Mouse (Mus musculus): ENCODE results near the gene Dcaf10.

Gene Dcaf10

DNA sequence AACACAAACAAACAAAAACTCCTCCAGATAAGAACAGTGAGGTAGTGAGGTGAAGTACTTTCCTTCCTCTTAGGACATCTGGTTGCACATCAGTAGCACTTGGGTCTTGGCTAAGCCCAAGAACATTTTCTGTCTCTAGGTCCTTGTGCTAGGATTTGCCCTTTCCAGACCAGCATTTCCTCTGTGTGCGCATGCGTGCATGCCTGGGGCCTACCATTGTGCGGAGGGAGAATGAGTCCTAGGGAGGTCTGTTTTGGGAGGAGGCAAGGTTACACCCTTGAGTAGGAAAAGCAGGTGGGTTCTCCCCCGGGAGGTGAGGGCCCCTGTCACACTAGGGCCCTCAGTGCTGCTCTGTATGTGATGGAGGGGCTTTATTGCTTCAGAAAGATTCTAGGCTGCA is 77.2 kb downstream of the Dcaf10 start:
- no peak for DNase-seq (ENCODE audit: low spot score in 2 of 2)

DNA sequence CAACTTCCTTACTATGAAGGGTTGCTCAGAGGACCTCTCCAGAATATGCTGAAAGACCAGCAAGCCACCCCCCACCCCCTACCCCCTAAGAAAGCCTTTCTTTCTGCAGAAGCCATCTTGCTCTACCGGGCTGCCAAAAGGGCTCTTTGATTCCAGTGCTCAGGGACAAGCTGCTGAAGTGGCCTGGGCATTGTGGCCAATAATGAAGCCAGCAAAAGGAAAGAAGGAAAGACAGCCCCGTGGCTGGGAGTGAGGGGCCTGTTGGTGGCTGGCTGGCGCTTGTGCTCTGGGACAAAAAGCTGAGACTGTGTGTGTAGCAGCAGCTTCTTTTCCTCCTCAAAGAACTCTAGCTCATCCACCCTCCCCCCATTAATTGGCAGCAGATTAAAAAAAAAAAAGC is 78.8 kb downstream of the Dcaf10 start:
- no peak for DNase-seq (ENCODE audit: low spot score in 2 of 2)

DNA sequence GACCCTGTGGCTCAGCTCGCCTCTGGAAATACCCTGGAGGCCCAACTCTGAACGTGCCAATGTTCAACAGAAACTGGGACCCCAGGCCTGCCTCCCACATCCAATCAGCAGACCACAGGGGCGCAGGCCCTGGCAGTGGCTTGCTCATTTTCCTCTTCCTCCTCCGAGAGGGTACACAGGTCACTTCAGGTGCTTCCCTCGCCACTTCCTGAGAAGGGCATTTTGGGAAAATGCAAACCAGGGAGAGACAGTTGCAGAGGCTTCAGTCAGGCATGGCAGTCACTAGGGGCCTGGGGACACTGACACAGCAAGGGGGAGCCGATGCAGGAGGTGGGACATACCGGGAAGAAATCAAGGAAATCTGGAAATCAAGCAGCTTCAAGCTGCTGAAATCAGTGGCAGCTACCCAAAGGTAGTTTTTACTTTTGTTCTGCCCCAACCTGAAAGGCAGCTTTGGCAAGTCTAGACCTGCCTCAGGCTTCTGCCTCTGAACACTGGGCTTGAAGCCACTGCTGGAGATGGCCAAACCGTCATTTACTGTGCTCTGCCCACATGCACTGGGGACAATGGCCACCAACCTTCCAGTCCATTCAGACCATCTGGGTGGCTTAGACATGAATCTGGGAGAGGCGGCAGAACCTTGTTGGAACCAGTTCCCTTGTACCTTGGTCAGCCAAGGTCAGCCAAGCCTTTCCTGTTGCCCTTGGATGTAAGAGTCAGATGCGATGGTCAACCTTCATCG is 79.8 kb downstream of the Dcaf10 start:
- no peak for DNase-seq (ENCODE audit: low spot score in 2 of 2)

DNA sequence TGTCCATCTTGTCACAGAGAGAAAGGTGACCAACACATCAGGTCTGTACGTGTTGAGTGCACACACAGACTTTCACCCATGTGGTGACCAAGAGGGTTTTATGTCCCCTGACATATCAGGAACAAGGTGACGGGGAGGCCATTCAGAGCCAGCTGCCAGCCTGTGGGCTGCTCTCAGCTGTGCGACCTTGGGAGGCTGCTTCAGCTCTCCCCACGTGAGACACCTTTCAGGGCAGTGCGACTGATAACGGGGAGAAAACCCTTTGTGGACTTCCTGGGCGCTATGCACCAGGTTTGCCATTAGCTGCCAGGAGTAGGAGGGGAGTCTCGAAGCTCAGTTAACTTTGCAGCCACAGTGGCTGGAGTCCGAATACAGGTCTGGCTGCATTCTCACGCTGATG is 80.7 kb downstream of the Dcaf10 start:
- no peak for DNase-seq (ENCODE audit: low spot score in 2 of 2)

DNA sequence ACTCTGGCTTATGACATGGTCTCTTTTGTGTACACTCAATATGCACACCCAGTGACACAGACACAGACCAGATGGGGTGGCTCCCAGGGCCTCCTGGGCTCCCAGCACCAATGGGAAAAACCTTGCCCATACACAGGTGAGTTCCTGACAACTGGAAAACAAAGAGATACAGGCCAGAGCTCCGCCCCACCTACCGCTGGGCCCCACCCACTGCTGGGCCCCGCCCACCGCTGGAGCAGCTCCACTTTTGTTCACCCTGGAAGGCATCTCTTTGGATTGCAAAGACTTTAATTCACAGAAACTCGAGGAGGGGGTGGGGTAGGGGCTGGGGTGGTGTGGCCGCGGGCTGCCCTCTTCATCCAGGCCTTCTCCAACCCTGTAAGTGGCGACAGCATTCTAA is 81.5 kb downstream of the Dcaf10 start:
- DNase-seq (ENCODE audit: low spot score in 2 of 2), result no peak

DNA sequence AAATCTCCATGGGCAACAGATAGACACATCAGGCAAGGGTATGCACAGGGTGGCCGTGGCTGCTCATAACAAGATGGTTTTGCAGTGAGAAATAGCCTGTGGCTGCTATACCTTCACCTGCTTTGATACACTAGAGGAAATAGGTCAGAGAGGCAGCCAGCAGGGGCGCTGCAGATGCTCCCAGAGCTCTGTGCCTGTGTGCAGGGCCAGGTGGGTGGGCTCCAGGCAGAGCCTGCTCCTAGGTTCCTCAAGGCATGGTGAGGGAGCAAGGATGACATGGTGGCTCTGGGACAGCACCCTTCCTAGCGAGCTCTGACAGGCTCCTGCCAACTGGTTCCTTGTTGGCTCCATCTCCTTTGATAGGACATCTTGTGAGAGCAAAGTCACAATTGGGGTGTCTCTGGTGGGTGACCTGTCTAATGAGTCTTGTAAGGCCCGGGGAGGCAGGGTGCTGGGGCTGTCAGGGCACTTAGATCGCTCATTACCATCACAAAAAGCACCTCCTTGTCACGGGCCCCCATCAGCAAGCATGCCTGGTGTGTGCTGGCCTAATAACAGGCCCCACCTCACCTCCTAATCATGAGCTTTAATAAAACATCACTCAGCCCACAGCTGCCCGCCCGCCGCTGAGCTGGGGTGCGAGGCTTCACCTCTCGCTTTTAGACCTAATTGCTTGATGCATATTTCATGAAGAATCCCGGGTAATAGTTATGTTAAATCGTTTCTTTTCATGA is 85.0 kb downstream of the Dcaf10 start:
- no peak for DNase-seq (ENCODE audit: low spot score in 2 of 2)

All from urinary bladder, postnatal 4 days (tissue).